Mouse (Mus musculus): ENCODE measurements around the gene Apoc3.

DNA sequence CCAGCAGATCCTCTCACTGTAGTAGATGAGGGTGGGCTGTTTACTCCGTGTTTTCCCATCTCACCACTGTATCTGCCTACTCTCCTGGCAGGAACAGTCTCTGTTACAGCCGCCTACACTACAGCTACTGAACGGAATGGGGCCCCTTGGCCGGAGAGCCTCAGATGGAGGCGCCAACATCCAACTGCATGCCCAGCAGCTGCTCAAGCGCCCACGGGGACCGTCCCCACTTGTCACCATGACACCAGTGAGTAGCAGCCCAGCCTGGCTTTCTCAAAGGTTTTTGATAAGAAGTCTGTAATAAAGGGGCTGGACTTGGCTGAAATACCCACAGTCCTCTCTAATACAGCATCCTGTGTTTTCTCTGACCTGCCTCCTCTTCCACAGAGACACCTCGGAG, 37.0 kb downstream of the Apoc3 start:
- TF ChIP-seq GATA1 (IDR thresholded peaks at IDR 0.05; ENCODE audit: borderline replicate concordance, low read length) (no peak), CTCF (IDR thresholded peaks at IDR 0.05; ENCODE audit: low read depth, low read length) (no peak)

All from G1E (cell line).